Mouse (Mus musculus) midbrain, postnatal 0 days (tissue): ENCODE data around the gene BC030867. TPM values are rescaled to one million over a fixed set of nuclear protein-coding genes. Genes with fewer than 3 reads are reported as not detected.
A peak's percentile ranks its signal among the peaks of the same experiment; 100 is the strongest.

ENCODE experiments used
- ATAC-seq: fragments of 200-750 bp; cut with Nextera tagmentation; 2 replicates; pipeline ENCODE4 v1.8.0; 2017; ENCODE audit warnings: moderate number of reproducible peaks, mild to moderate bottlenecking, moderate TSS enrichment, moderate library complexity; ENCODE audit not compliant: low FRiP score
- DNase-seq: peaks from one replicate; pipeline ENCODE4 v3.0.0-alpha.2; 2015; ENCODE audit warnings: low spot score
- H3K27ac ChIP-seq: fragments of 300-500 bp; sonication (generic); 2 replicates; pipeline ENCODE4 v1.5.1; 2014; ENCODE audit warnings: low read depth, mild to moderate bottlenecking, low read length, mixed read lengths
- H3K27me3 ChIP-seq: fragments of 300-500 bp; sonication (generic); 2 replicates; pipeline ENCODE4 v1.6.1; 2014; ENCODE audit warnings: low read length, control low read depth, mixed read lengths; ENCODE audit not compliant: insufficient read depth
- H3K36me3 ChIP-seq: fragments of 300-500 bp; sonication (generic); 2 replicates; pipeline ENCODE4 v1.6.1; 2014; ENCODE audit warnings: low read length, control low read depth, mixed read lengths; ENCODE audit not compliant: insufficient read depth
- H3K4me1 ChIP-seq: fragments of 300-500 bp; sonication (generic); 2 replicates; pipeline ENCODE4 v1.6.1; 2014; ENCODE audit warnings: mild to moderate bottlenecking, control low read depth, antibody characterized with exemption, low read length, mixed read lengths; ENCODE audit not compliant: insufficient read depth
- H3K4me2 ChIP-seq: fragments of 300-500 bp; sonication (generic); 2 replicates; pipeline ENCODE4 v1.6.1; 2014; ENCODE audit warnings: low read depth, mild to moderate bottlenecking, low read length, mixed read lengths; ENCODE audit not compliant: poor library complexity, severe bottlenecking
- H3K4me3 ChIP-seq: fragments of 300-500 bp; sonication (generic); 2 replicates; pipeline ENCODE4 v1.5.1; 2014; ENCODE audit warnings: low read depth, mild to moderate bottlenecking, low read length, moderate library complexity
- H3K9ac ChIP-seq: fragments of 300-500 bp; sonication (generic); replicated peaks from 2 replicates; pipeline ENCODE4 v1.6.1; 2014; ENCODE audit warnings: mild to moderate bottlenecking, low read length, moderate library complexity, mixed read lengths; ENCODE audit not compliant: poor library complexity, severe bottlenecking
- H3K9me3 ChIP-seq: fragments of 300-500 bp; sonication (generic); 2 replicates; pipeline ENCODE4 v1.6.1; 2016; ENCODE audit warnings: low read length, control low read depth
- CTCF ChIP-seq: IDR thresholded peaks from 2 replicates; pipeline ENCODE4 v1.5.1; 2016; ENCODE audit warnings: antibody characterized with exemption, mild to moderate bottlenecking
- WGBS: fragments of 180-500 bp; shearing (Covaris S2); extraction: QIAGEN DNeasy Blood & Tissue Kit; methylation state at CpG from one replicate; pipeline ENCODE4 v1.1.7; 2014; 5-methylcytosine and 5-hydroxymethylcytosine counted together
- polyA plus RNA-seq: library from polyadenylated mRNA; unstranded; fragments of >200 nt; fragmentation: Nextera tagmentation; extraction: Ambion mirVana; gene quantifications from 2 replicates; pipeline ENCODE4 v1.2.1, GENCODE M21; 2015
- total RNA-seq: library from RNA; depleted of rRNA; stranded (reverse); fragments of >200 nt; gene quantifications from 2 replicates; pipeline ENCODE4 v1.2.3, GENCODE M21; 2014

Gene BC030867
- total and polyA plus RNA-seq, 2 experiments from 2014 or later, result 0.53 to 2.1 TPM

DNA sequence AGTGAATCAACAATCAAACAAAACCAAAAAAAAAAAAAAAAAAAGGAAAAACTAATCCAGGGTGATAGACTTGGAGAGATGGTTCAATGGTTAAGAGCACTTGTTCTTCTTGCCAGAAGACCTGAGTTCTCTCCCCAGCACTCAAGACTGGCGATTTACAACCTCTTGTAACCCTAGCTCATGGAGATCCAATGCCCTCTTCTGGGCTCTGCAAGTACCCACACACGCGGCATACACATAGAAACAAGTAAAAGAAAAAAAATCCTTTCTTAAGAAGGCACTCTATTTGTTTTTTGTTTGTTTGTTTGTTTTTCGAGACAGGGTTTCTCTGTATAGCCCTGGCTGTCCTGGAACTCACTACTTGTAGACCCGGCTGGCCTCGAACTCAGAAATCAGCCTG, 35.2 kb downstream of the BC030867 start:
- DNase-seq, result no peak
- Histone ChIP-seq H3K9ac (no peak overlapping the region), H3K27me3 (no peaks in the 10 kb centered on the region), H3K27ac (peak overlapping the region; percentile 68; the same call in 1 of the 2 replicates), H3K36me3 (peaks cover 17% of the 10 kb centered on the region), H3K4me1 (peaks cover 8% of the 10 kb centered on the region; the same call in 1 of the 2 replicates), H3K9me3 (no peaks in the 10 kb centered on the region), H3K4me2 (peak overlapping the region; percentile 88; the same call in 1 of the 2 replicates), H3K4me3 (peak overlapping the region; percentile 67; the same call in 1 of the 2 replicates)
- 94% methylated on average over 6 of the region's 6 CpGs for WGBS
- TF ChIP-seq CTCF, result no peak
- ATAC-seq, result no peak

DNA sequence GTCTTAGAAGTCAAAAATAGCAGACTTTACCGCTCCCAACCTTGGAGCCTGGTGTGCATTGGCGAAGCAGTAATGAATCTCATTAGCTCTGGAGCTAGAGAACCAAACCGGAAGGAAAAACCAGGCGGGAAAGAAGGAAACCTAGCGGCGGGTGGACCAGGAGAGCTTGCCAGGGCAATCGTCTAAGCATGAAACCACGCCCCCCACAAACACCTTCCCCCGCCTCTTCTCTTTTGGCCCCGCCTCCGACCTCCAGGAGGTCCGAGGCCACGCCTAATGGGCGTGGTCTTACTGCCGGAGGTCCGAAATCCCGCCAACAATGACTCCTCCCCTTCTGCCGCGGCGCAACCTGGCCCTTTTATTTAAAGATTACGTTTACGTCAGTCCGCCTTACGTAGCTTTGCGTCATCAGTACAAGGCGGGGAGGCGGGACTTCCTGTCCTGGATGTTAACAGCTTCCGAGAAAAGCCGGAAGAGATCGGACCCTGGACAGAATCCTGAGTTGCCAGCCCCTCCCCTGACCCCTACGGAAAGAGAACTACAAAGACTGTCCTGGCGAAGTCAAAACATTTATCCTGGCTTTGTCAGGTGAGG, 35.9 kb downstream of the BC030867 start, which contains the start of gene Tmub2:
TSS of gene Tmub2 (plus strand) at position 431 of the 594 bp plus-strand sequence.
- H3K9me3 ChIP-seq, result no peaks in the 10 kb centered on the region
- H3K9ac ChIP-seq, result peak within 1 kb of the TSS; percentile 77
- peak within 1 kb of the TSS; percentile 67 for H3K4me3 ChIP-seq
- peak within 1 kb of the TSS; percentile 88 for H3K4me2 ChIP-seq
- ATAC-seq, result peak; percentile 92
- 4% methylated on average over 32 of the region's 32 CpGs for WGBS
- H3K36me3 ChIP-seq, result peaks cover 17% of the 10 kb centered on the region
- H3K27me3 ChIP-seq, result no peaks in the 10 kb centered on the region
- TF ChIP-seq CTCF, result peak; percentile 27; the same call in 1 of the 2 replicates
- H3K4me1 ChIP-seq, result peaks cover 8% of the 10 kb centered on the region; the same call in 1 of the 2 replicates
- H3K27ac ChIP-seq, result peak within 1 kb of the TSS; percentile 68
- DNase-seq, result peak; percentile 99

DNA sequence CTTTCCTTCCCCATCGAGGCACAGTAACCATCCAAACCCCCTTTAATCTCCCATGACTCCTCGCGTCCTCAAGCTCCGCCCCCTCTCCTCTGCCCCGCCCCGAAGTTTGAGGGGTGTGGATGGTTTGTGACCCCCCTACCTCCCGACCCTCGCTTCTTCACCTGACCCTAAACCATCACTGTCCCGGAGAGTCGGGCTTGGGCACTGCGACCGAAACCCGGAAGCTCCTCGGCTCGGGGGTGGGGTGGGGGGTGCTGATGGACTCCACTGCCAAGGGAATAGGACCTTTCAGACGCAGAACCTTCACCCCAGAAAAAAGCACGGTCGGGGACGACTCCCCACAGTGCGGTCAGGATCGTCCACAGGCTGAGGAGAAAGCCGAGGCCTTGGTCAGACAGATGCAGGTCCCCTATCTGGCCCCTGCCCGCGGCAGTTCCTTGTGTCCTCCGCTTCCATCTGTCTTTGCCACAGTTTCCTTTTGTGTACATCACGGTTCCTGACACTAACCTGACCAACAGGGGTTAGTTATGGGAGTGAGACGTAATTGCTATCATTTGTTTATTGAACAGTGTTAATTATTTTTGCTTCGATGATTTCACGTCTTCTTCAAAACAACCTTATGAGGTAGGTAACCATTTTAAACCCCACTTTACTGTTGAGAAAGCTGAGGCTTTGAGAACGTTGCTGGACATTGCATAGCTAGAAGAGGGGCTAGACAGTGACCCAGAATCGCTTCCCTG, 36.6 kb downstream of the BC030867 start:
- 6% methylated on average over 31 of the region's 31 CpGs for WGBS
- no peak for DNase-seq
- peak overlapping the region; percentile 88 for H3K4me2 ChIP-seq
- ATAC-seq, result peak; percentile 72
- H3K4me1 ChIP-seq, result peaks cover 8% of the 10 kb centered on the region; the same call in 1 of the 2 replicates
- peaks cover 19% of the 10 kb centered on the region for H3K36me3 ChIP-seq
- peak overlapping the region; percentile 67 for H3K4me3 ChIP-seq
- no peaks in the 10 kb centered on the region for H3K9me3 ChIP-seq
- H3K27ac ChIP-seq, result peak overlapping the region; percentile 68
- peak overlapping the region; percentile 77 for H3K9ac ChIP-seq
- no peak for TF ChIP-seq CTCF
- no peaks in the 10 kb centered on the region for H3K27me3 ChIP-seq

DNA sequence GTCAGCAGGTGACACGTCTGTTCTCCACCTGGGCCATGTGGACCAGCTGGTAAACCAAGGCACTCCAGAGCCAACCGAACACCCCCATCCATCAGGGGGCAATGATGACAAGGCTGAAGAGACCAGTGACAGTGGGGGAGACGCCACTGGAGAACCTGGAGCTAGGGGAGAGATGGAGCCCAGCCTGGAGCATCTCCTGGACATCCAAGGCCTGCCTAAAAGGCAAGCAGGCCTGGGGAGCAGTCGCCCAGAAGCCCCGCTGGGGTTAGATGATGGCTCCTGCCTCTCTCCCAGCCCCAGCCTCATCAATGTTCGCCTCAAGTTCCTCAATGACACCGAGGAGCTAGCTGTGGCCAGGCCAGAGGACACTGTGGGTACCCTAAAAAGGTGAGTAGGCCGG, 38.8 kb downstream of the BC030867 start:
- Histone ChIP-seq H3K4me1 (peaks cover 8% of the 10 kb centered on the region; the same call in 1 of the 2 replicates), H3K27ac (no peak overlapping the region), H3K36me3 (peaks cover 41% of the 10 kb centered on the region), H3K4me2 (no peak overlapping the region), H3K9ac (no peak overlapping the region), H3K27me3 (no peaks in the 10 kb centered on the region), H3K4me3 (no peak overlapping the region), H3K9me3 (no peaks in the 10 kb centered on the region)
- ATAC-seq (no peak), DNase-seq (no peak)
- WGBS, result 93% methylated on average over 8 of the region's 8 CpGs
- no peak for TF ChIP-seq CTCF

DNA sequence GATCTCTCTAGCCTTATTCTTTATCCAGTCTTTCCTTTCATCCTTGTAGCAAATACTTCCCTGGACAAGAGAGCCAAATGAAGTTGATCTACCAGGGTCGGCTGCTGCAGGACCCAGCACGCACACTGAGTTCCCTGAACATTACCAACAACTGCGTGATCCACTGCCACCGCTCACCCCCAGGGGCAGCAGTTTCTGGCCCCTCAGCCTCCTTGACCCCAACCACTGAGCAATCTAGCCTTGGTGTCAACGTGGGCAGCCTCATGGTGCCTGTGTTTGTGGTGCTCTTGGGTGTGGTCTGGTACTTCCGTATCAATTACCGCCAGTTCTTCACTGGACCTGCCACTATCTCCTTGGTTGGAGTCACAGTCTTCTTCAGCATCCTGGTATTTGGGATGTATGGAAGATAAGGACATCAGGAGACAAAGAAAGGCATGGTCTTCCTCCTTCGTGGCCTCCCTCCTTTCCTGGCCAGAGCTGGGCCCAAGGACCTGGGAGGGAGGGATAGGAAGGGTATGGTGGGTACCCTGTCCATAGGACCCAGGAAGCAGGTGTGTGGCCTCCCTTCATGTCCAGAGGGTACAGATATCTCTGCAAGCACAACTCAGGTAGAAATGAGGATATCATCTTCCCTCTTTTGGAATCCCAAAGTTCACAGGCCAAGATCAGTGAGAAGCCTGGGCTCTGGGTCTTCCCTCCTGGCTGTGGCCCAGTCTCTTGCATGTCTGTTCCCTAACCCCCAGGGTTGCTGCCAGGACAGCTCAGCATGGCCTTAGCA, 39.5 kb downstream of the BC030867 start:
- Histone ChIP-seq H3K36me3 (peaks cover 46% of the 10 kb centered on the region), H3K27me3 (no peaks in the 10 kb centered on the region), H3K27ac (no peak overlapping the region), H3K9ac (no peak overlapping the region), H3K9me3 (no peaks in the 10 kb centered on the region), H3K4me1 (peaks cover 8% of the 10 kb centered on the region; the same call in 1 of the 2 replicates), H3K4me3 (no peak overlapping the region), H3K4me2 (no peak overlapping the region)
- WGBS, result 87% methylated on average over 8 of the region's 8 CpGs
- no peak for DNase-seq
- ATAC-seq, result no peak
- TF ChIP-seq CTCF, result no peak; the same call in 1 of the 2 replicates
